Mouse (Mus musculus) kidney, adult 2 months (tissue): ENCODE results near the gene Car12.

Experiments
- CTCF ChIP-seq: fragments of 200-500 bp; conservative IDR thresholded peaks from 2 replicates; pipeline ENCODE4 v1.5.1; 2011; ENCODE audit warnings: low read depth, mild to moderate bottlenecking, control low read depth, low read length, moderate library complexity, mixed read lengths; ENCODE audit not compliant: insufficient read depth, insufficient read length
- POLR2A ChIP-seq: fragments of 200-500 bp; IDR thresholded peaks from one replicate; pipeline ENCODE4 v1.6.1; 2011; ENCODE audit warnings: low read depth, low read length, control low read depth

DNA sequence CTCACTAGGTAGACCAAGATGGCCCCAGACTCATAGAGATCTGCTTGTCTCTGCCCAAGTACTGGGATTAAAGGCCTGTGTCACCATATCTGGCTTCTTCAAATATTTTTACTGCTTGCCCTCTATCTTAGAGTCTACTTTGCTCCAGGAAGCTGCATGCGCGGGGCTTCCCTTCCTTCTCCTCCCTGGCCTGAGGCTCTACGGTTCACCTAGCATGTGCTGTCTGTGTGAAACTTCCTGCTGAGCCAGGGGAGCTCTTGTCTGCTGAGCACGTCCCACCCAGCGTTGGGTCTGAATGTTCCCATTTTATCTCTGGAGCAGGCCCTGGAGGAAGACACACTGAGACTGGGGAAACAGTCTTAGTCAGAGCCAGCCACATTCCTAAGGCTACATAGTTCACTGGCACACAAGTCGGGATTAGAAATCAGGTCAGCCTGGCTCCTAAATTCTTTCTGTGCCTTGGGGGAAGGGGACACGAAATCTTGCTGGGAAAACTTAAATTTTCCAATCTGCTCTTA is 43.9 kb upstream of the Car12 start:
- TF ChIP-seq CTCF (no peak), POLR2A (no peak)
